Mouse (Mus musculus): ENCODE data around the gene Lhfpl4.

Lhfpl4 gene

DNA sequence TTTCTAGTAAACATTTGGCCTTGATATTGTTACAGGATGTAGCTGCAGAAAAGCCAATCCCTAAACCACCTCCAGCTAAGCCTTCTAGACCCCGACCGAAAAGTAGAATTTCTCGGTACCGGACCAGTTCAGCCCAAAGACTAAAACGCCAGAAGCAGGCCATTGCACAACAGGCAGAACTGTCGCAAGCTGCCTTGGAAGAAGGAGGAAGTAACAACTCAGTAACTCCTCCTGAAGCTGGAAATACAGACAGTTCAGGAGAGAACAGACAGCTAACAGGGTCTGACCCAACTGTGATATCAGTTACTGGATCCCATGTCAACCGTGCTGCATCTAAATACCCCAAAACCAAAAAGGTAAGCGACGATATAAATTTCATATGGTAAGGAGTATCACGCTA, 74.4 kb downstream of the Lhfpl4 start:
- Histone ChIP-seq H3K27me3 (ENCODE audit: insufficient read depth, low read length) (no peaks in the 10 kb centered on the region), H3K9me3 (ENCODE audit: low read length) (no peaks in the 10 kb centered on the region), H3K36me3 (ENCODE audit: insufficient read depth, low read length) (peaks cover 97% of the 10 kb centered on the region), H3K4me1 (replicated peaks; ENCODE audit: low read depth, low read length) (no peaks in the 10 kb centered on the region), H3K4me3 (replicated peaks; ENCODE audit: low read length) (no peak overlapping the region)
- no peak for TF ChIP-seq NANOG (IDR thresholded peaks at IDR 0.05; ENCODE audit: borderline replicate concordance, low read length)
- no peak for TF ChIP-seq CTCF (conservative IDR thresholded peaks at IDR 0.05; ENCODE audit: low read length)
